Mouse (Mus musculus) CD8-positive naive resting alpha-beta T cell, adult 2 months (primary cell): ENCODE results near the gene Cacybp.

Experiments used
- DNase-seq, 2 experiments: peaks; one replicate each; pipeline ENCODE4 v3.0.0; 2022; ENCODE audit warnings: low read depth in 2 of 2, low spot score in 2 of 2

Cacybp gene

DNA sequence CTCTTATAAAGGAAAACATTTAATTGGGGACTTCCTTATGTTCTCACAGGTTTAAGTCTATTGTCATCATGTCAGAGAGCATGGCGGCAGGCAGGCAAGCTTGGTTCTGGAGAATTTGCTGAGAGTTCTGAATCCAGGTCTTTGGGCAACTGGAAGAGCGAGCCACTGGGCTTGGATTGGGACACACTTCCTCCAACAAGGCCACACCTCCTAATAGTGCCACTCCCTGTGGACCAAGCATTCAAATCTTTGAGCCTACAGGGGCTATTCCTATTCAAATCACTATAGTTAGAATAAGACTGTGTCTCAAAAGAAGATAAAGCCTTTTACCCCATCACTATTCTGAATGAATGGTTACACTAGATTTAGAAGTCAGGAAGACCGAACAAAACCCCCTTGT is 5.2 kb upstream of the Cacybp start:
- no peak for DNase-seq

DNA sequence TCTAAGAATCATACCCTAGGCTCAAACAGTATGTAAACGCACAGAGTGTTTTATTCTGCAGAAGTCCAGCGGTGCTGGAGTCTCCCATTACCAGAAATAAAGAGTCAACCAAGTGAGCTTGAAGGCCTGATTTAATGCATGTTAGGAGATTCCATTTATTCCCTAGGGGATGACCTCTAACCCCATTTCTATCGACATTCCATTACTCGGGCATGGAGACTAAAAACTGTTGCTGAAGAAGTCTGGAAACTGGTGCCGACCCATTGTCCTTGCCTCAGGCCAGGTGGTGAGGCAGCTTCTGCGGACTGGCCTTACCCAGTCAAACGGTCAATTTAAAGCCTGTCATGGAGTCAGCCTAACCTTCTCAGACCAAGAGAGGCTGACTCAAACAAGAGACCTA is 1.5 kb upstream of the Cacybp start:
- no peak for DNase-seq

DNA sequence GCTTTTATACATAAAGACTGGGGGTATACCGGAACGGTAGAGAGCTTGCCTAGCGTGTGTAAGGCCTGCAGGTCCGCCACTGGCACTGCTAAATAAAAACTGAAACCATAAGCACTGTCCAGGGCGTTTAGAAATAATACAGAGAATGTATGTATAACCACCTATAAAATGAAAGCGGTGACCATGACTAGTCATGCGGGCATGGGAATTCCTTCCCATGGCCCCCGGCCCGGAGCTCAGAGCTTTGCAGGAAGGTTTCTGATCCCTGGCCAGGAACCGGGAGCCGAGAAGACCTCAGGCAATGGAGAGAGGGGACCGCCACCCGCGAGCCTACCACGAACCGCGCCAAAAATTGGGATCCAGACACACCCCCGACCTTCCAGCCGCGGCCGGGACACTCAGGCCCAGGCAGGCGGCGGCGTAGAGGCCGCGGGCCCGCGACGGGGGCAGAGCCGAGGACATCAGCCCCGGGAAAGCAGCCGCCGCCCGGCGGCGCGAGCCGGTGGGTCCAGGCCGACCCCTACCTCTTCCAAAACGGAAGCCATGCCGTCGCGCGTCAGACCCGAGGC is 468 bp downstream of the Cacybp start:
- DNase-seq: peak in 1 of 2 experiments; percentile 10

DNA sequence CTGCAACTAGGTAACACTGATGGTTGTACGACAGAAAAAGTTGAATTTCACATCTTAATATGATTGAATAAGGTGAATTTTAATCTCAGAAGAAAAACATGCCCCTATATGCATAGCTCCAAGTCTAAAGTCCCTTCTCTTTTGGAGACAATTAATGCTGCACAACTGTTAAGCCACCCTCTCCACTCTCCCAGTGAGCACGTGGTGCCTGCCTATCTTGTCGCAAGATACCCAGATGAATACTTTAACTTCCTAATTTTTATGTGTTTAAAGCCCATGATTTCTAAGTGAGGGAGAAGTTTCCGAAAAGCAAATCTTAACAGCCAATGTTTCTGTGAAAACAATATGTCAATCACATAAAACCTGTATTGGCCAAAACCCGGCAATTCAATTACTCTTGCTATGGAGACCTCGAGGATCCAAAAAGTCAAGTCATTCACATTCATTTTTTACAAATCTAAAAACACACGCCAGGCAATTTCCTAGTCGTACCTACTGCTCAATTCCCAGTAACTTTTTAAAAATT is 1.0 kb downstream of the Cacybp start:
- DNase-seq: no peak

DNA sequence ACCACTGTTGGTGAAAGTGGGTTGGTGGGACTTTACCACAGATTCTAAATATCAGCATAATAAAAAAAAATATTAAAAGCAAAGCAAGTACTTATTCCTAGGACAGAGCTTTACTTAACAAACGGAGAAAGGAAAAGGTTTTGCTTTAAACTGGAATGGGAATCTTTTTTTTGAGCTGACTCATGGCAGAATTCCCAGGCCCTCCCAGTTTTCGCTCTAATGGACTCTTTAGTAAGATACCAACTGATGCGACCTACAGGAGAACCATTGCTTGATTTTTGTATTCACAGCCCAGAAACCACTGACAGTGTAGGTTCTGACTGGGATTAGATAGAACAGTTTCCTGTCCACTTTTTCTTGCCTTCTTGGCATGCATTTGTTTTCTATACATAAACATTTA is 2.1 kb downstream of the Cacybp start:
- no peak for DNase-seq

DNA sequence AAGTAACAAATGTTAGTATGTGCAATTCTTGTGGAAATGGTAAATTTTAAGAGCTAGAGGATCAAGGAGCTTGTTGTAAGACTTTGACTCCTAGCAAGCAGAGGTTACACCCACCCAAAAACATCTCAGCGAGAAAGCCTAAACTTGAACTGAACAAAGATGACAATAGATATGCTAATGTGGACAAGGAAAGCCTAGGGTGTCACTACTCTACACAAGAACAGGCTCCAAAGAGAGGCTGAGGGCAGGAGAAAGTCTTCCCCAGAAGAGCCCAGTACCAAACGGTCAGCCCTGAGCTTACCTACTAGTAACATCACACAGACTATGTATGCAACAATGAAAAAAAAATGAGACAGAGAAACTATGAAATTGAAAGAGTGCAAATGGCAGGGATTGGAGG is 2.8 kb downstream of the Cacybp start:
- no peak for DNase-seq

DNA sequence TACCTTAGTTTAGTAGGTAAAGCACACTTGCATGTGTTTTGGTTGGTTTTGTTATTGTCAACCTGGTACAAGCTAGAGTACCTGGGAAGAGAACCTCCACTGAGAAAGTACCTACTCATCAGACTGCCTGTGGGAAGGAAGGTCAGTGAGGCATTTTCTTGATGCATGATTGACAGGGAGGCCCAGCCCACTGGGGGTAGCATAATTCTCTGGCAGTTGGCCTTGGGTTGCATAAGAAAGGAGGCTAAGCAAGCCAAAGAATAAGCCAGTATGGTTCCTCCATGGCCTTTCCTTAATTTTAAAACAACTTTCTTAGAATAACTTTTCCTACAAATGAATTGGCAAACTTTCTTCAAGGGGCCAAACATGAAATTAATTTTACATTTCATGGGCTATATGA is 7.2 kb downstream of the Cacybp start:
- DNase-seq: no peak

DNA sequence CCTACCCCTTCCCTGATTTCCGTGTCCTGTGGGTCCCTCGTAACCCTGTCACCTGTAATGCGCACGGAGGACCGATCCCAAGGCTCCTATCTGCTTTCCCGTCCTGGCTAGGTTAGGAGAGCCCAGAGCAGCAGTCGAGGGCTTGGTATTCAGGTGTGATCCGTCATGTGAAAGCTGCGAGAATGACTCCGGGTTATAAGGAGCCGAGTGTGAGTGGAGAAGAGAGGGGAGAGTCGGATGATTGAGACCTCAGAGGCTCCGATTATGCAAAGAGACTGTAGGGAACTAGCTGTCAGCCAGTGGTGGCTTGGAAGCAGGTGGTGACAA is 17.4 kb downstream of the Cacybp start:
- DNase-seq: no peak

DNA sequence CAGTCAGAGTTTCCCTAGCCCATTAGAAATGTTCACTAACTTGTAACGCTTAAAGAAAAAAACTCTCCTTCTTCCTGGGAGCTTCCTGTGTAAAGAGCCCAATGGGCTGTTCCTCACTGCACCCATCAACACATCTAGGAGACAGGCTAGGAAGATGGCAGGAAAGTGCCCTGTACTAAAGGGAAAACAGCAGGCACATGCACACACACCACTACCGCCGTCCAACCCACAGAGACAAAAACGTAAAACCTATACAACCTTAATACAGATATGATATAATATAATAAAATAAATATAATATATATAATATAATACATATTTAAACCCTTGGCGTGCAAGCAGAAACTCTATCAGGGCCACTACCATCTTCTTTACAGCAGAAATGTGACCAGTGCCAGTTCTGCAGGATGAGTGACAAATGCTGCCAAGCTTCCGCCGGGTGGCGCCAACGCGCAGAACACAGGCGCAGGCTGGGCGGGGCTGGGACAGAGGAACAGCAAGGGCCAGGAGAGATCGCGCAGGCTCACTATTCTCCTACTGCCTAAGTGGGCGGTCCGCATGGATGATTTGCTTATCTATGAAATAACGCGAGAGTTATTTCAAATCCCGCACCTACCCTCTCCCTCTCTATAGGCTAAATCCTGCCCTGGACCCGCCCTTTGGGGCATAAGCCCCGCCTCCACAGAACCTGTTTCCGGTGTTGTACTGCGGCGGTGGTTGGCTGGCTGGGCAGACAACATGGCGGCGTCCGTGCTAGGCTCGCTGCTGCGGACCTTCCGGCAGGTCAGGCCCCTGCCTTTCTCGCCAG is 17.9 kb downstream of the Cacybp start, which contains the start of gene Mrps14:
Gene Mrps14 (plus strand): TSS at position 687 of the 808 bp plus-strand sequence.
- DNase-seq: peak; percentile 97 to 100

DNA sequence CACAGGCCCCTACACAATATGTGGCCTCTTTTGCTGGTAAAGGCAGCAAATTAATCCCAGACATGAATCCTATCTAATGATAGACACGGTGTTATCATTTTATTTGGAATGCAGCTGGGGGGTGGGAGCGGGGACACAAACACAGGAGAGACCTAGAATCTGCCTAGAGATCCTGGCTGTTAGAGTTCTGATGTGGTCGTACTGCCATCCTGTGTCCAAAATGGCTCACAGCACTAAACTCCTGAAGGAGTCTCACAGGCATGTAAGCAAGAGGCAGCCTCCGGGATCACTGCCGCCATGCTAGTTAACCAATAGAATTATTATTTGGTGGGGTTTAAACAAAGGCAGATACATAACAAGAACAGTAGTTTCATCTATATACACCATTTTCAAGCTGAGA is 28.2 kb downstream of the Cacybp start:
- no peak for DNase-seq

DNA sequence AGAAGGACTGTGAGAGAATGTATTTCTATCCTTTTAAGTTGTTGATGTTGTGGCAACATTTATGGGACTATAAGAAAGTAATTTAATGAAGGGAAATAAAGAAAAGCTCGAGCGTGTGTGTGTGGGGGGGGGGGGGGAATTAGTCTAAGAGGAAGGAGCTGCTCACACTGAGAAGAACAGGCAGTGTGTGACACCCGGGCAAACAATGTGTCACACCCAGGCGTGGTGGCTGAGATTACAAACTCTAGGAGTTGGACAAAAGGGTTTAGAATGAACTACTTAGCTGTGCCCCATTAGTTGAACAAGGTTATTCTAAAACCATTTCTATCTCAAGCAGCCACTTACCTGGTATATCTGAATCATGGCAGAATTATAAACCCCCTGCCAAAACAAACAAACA is 31.5 kb downstream of the Cacybp start:
- no peak for DNase-seq

DNA sequence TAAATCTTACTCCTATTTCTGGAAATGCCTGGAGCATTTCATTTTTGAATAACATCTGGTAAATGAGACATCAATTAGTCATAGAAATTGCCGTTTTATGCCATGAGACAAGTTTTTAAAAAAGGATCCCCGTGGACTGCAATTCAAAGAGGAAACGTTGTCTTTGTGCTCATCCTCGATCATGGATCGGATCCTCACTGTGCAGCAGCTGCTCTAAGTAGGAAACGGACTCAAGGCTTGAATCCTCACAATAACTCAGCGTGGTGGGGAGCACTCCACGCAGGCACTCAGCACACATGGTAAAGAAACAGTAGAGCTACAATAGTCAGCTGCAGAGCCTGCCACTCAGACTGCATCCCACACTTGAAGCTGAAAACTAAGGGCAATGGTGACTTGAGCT is 35.8 kb downstream of the Cacybp start:
- no peak for DNase-seq

DNA sequence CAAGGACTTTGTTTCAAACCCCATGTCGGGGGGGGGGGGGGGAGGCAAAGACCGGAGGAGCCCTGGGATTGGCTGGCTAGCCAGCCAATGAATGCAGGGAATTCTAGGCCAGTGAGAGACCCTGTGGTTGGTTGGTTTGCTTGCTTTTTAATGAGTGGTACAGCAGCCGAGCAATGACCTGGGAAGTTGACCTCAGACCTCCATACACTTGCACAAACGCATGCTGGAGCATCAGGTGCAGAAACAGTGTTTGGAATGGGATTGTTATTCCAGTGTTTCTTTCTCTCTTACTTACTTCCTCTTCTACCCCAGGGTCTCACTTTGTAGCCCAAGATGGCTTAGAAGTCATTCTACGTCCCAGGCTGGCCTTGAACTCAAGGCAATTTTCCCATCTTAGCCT is 46.1 kb downstream of the Cacybp start:
- DNase-seq: no peak

DNA sequence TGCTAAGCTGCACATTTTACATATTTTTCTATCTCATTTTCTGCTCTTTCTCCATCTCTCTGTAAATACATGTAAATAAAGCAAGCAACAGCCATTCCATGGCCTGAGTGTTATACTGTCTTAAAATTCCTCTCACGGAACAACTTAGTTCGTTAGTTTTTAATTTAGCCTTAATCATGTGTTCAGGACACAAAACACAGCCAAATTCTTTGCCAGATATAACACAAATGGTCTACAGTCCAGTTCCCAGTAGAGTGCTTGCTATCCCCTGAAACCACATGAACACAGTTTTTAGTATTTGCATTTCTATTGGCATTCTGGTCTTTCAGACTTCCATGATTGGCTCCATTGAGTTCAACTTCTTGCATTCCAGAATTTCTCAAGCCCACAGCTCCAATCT is 54.5 kb downstream of the Cacybp start:
- DNase-seq: no peak

DNA sequence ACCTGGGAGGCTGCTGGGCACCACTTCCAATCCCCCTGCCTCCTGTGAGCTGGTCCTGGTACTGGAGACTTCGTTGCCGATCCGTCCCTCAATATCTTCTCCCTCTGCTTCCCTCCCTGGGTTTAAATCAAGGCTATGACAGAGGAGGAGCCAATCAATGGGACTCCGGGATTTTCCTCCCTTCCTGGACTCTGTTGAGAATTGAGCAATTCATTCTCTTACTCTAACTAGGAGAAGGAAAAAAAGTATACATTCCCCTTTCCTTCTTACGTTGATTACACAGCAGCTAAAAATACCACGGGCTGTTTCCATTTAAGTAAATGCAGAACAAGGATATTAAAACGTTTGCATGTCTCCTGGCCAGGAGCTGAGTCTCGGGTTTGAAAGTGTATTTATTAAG is 59.2 kb downstream of the Cacybp start, which contains the start of gene Tnn:
Gene Tnn (minus strand): TSS at position 101 of the 400 bp plus-strand sequence.
- DNase-seq: no peak
